Comparison of ENCODE assay signal across 8 mouse cellular contexts in genomic region chr17:80601371-80601770, GRCm38 (mm10). TPM values are rescaled to one million over a fixed set of nuclear protein-coding genes. Genes with fewer than 3 reads are reported as not detected.
DNase-seq lines count a peak whose midpoint lies in the region; ATAC-seq lines count a peak whose summit lies in the region.

No protein-coding gene starts in this region.

- H3K9ac ChIP-seq in lung, embryonic 15.5 days, result no peak overlapping the region

- no peaks in the 10 kb centered on the region for H3K9me3 ChIP-seq in lung, embryonic 15.5 days

- H3K27me3 ChIP-seq in lung, embryonic 15.5 days, result no peaks in the 10 kb centered on the region

- H3K36me3 ChIP-seq in lung, embryonic 15.5 days, result peaks cover 84% of the 10 kb centered on the region

- peak; percentile 67 for ATAC-seq in frontal cortex, adult (ENCODE audit: low TSS enrichment)
- peak; percentile 61 for ATAC-seq in granulocyte monocyte progenitor cell, adult 5-6 weeks (replicated peaks; ENCODE audit: poor library complexity, severe bottlenecking)
- 0 out of 2 replicates have a peak, but pooled peaks have one; percentile 39 for ATAC-seq in lung, embryonic 15.5 days (ENCODE audit: borderline replicate concordance, extremely low read depth, low FRiP score, low TSS enrichment)

- no peak overlapping the region for H3K4me3 ChIP-seq in lung, embryonic 15.5 days

- no peaks in the 10 kb centered on the region for H3K4me1 ChIP-seq in lung, embryonic 15.5 days

- no peak overlapping the region for H3K27ac ChIP-seq in lung, embryonic 15.5 days

- 55% methylated on average over 13 of the region's 13 CpGs for WGBS in lung, embryonic 15.5 days

- no peak overlapping the region for H3K4me2 ChIP-seq in lung, embryonic 15.5 days

- DNase-seq in frontal cortex, postnatal 25 days (ENCODE audit: low spot score in 2 of 2), result no peak
- DNase-seq in ovary, postnatal 36 days (ENCODE audit: low spot score), result peak; percentile 17
- DNase-seq in ovary, postnatal 10 days (ENCODE audit: low spot score), result no peak
- DNase-seq in cerebellum, adult 9-11 months, result peak; percentile 59
- DNase-seq in right cerebral cortex, postnatal 14 days, result peak; percentile 74

RNA-seq across cellular contexts. Expression of gene Cdkl4, which starts 23.8 kb away (rescaled TPM):
- 1.1 TPM in 1 of 2 replicates, not detected in the other for total RNA-seq in granulocyte monocyte progenitor cell, adult 5-6 weeks (2014; fragmentation: Nextera tagmentation)
- total RNA-seq in granulocyte monocyte progenitor cell, adult 5-6 weeks (2017), result 0.67 TPM in 1 of 2 replicates, not detected in the other
- polyA plus RNA-seq in lung, embryonic 15.5 days (2015; fragmentation: Nextera tagmentation; extraction: Ambion mirVana), result 0.89 and 0.92 TPM in 2 replicates

Comparison
In these comparisons a context has a peak if more than half of its experiments do, and no peak if none do; other contexts are left out.
1. DNase-seq: peak in ovary, postnatal 36 days (single experiment), cerebellum, adult 9-11 months (single experiment) and right cerebral cortex, postnatal 14 days (single experiment); none in frontal cortex, postnatal 25 days (0 of 2) and ovary, postnatal 10 days (single experiment).
2. Peak in every context shown above with its lines, with median percentiles within 50 percentile points of each other: ATAC-seq.